Mouse (Mus musculus) erythroblast, embryonic 14.5 days (primary cell): ENCODE measurements around the gene Islr.

Experiments
- GATA1 ChIP-seq: IDR thresholded peaks from 2 replicates; pipeline ENCODE4 v1.6.1; 2012; ENCODE audit warnings: low read length, inconsistent platforms, mixed read lengths
- TAL1 ChIP-seq: IDR thresholded peaks from 3 replicates; pipeline ENCODE4 v1.6.1; 2012; ENCODE audit warnings: low read length, inconsistent platforms, mixed read lengths

DNA sequence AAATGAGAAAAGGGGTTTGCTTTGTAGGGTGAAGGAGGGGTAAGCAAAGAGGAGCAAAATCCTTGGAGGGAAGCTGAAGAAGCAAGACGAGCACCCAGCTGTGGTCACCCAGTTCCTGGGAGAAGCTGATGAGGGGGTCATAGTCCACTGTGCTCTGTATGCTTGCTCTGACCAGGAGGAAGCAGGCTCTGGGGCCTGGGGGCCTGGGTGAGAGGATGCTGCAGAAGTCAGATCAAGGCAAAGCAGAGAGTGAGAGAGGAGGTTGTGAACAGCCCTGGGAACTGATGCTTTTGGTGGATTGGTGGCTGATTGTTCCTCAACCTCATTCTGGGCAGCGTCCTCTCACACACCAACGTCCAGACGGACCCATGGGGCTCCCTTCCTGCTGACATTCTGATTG lies 26.9 kb downstream of the Islr start:
- no peak for TF ChIP-seq TAL1
- TF ChIP-seq GATA1, result no peak
